Mouse (Mus musculus) heart, embryonic 11.5 days (tissue): ENCODE data around the gene Ddx20. TPM values are rescaled to one million over a fixed set of nuclear protein-coding genes. Genes with fewer than 3 reads are reported as not detected.
A peak's percentile ranks its signal among the peaks of the same experiment; 100 is the strongest.
"Not testable (repeated sequence)": the region's sequence is repeated elsewhere in the genome, so short reads cannot be mapped to it uniquely, and the experiment has no call there.

Source experiments
- ATAC-seq: fragments of 200-750 bp; cut with Nextera tagmentation; replicated peaks from 2 replicates; pipeline ENCODE4 v1.8.0; 2017; ENCODE audit warnings: moderate library complexity; ENCODE audit not compliant: insufficient number of reproducible peaks, low FRiP score, low TSS enrichment
- H3K27ac ChIP-seq: fragments of 300-500 bp; sonication (generic); 2 replicates; pipeline ENCODE4 v1.5.1; 2014; ENCODE audit warnings: mild to moderate bottlenecking, low read depth, low read length
- H3K27me3 ChIP-seq: fragments of 300-500 bp; sonication (generic); 2 replicates; pipeline ENCODE4 v1.6.1; 2014; ENCODE audit warnings: mild to moderate bottlenecking, low read length, mixed read lengths; ENCODE audit not compliant: control insufficient read depth, insufficient read depth
- H3K36me3 ChIP-seq: fragments of 300-500 bp; sonication (generic); 2 replicates; pipeline ENCODE4 v1.6.1; 2014; ENCODE audit warnings: mild to moderate bottlenecking, low read length, moderate library complexity, mixed read lengths; ENCODE audit not compliant: control insufficient read depth, insufficient read depth
- H3K4me1 ChIP-seq: fragments of 300-500 bp; sonication (generic); 2 replicates; pipeline ENCODE4 v1.6.1; 2014; ENCODE audit warnings: low read length; ENCODE audit not compliant: control insufficient read depth, insufficient read depth
- H3K4me2 ChIP-seq: fragments of 300-500 bp; sonication (generic); 2 replicates; pipeline ENCODE4 v1.6.1; 2014; ENCODE audit warnings: mild to moderate bottlenecking, moderate library complexity
- H3K4me3 ChIP-seq: fragments of 300-500 bp; sonication (generic); 2 replicates; pipeline ENCODE4 v1.5.1; 2014; ENCODE audit warnings: low read depth, low read length
- H3K9ac ChIP-seq: fragments of 300-500 bp; sonication (generic); 2 replicates; pipeline ENCODE4 v1.6.1; 2014; ENCODE audit warnings: mild to moderate bottlenecking, low read depth, low read length, moderate library complexity
- H3K9me3 ChIP-seq: fragments of 300-500 bp; sonication (generic); replicated peaks from 2 replicates; pipeline ENCODE4 v1.6.1; 2016; ENCODE audit warnings: low read length; ENCODE audit not compliant: control insufficient read depth
- WGBS: fragments of 180-500 bp; shearing (Covaris S2); extraction: QIAGEN DNeasy Blood & Tissue Kit; methylation state at CpG from one replicate; pipeline ENCODE4 v1.1.7; 2014; ENCODE audit not compliant: insufficient replicate concordance; 5-methylcytosine and 5-hydroxymethylcytosine counted together
- polyA plus RNA-seq: library from polyadenylated mRNA; unstranded; fragments of >200 nt; fragmentation: Nextera tagmentation; extraction: Ambion mirVana; gene quantifications from 2 replicates; pipeline ENCODE4 v1.2.1, GENCODE M21; 2014

The Ddx20 gene
- polyA plus RNA-seq, 1 experiment from 2014 or later, result 23.6 TPM

GRCm38 (mm10) chr3:105703571-105703970 is 16.2 kb upstream of the Ddx20 start:
- Histone ChIP-seq H3K36me3 (no peaks in the 10 kb centered on the region), H3K27ac (no peak overlapping the region), H3K4me1 (peaks cover 40% of the 10 kb centered on the region), H3K27me3 (peaks cover 9% of the 10 kb centered on the region; the same call in 1 of the 2 replicates), H3K4me3 (no peak overlapping the region), H3K9ac (no peak overlapping the region), H3K9me3 (no peaks in the 10 kb centered on the region), H3K4me2 (0 out of 2 replicates have a peak overlapping the region, but pooled peaks have one; percentile 22)
- no peak for ATAC-seq
- 56% methylated on average over 6 of the region's 6 CpGs for WGBS

GRCm38 (mm10) chr3:105701399-105701798 is 14.0 kb upstream of the Ddx20 start:
- Histone ChIP-seq H3K27ac (peak overlapping the region; percentile 60; the same call in 1 of the 2 replicates), H3K4me2 (peak overlapping the region; percentile 48), H3K36me3 (no peaks in the 10 kb centered on the region), H3K9ac (0 out of 2 replicates have a peak overlapping the region, but pooled peaks have one; percentile 29), H3K4me3 (no peak overlapping the region), H3K27me3 (peaks cover 6% of the 10 kb centered on the region; the same call in 1 of the 2 replicates), H3K9me3 (no peaks in the 10 kb centered on the region), H3K4me1 (peaks cover 39% of the 10 kb centered on the region)
- ATAC-seq, result no peak
- 18% methylated on average over 5 of the region's 5 CpGs for WGBS

DNA sequence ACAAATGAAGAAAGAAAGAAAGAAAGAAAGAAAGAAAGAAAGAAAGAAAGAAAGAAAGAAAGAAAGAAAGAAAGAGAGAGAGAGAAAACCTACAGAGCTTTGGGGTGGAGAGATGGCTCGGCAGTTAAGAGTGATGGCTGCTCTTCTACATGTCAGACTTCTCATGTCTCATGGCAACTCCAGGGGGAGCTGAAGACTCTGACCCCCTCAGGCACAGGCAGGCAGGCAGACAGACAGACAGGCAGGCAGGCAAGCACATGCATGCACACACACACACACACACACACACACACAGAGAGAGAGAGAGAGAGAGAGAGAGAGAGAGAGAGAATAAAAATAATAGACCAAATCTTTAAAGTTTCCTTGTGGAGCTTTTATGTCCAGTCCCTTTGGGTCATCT is 13.4 kb upstream of the Ddx20 start:
- not testable (repeated sequence) for H3K27ac ChIP-seq, H3K27me3 ChIP-seq, H3K36me3 ChIP-seq, ATAC-seq, H3K9me3 ChIP-seq, H3K4me3 ChIP-seq
- Histone ChIP-seq H3K4me1 (peaks cover 37% of the 10 kb centered on the region), H3K4me2 (peak overlapping the region; percentile 48), H3K9ac (0 out of 2 replicates have a peak overlapping the region, but pooled peaks have one; percentile 29)
- WGBS, result 29% methylated on average over 1 of the region's 1 CpGs

DNA sequence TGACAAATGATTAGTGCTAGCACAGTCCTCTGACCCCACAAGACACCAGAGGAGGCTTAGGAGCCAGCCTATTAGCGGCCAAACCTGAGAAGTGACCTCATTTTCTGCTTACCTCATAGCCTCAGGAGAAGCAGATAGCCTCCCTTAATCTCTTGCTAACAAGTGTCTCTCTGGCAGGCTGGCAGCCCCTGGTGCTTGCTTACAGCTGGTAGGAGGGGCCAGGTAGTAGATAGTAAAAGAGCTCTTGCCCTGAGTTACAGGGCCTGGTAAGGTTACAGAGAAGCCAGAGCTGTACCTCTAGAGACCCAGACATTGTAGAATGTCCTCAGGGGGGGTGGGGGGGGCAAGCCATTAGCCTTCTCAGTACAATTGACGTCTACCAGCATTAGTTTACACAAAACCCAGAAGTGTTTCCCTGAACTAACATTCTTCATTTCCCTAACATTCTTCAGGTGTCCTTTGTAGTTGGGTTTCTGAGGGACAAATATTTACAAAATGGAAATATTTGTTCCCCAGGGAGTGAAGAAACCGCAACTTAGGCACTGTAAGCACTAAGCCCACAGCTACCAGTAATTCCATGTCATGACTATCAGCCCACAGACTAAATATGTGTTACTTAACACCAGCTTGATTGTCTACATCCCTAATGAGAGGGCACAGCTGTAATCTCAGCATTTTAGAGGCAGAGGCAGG is 12.0 kb upstream of the Ddx20 start:
- 0 out of 2 replicates have a peak, but pooled peaks cover 2% of the 10 kb centered on the region for H3K27me3 ChIP-seq
- H3K27ac ChIP-seq, result peak overlapping the region; percentile 36; the same call in 1 of the 2 replicates
- no peaks in the 10 kb centered on the region for H3K36me3 ChIP-seq
- H3K4me2 ChIP-seq, result no peak overlapping the region
- H3K9ac ChIP-seq, result no peak overlapping the region
- no peak overlapping the region for H3K4me3 ChIP-seq
- peaks cover 40% of the 10 kb centered on the region for H3K4me1 ChIP-seq
- WGBS, result 34% methylated on average over 3 of the region's 3 CpGs
- H3K9me3 ChIP-seq, result no peaks in the 10 kb centered on the region
- ATAC-seq, result peak; percentile 52

DNA sequence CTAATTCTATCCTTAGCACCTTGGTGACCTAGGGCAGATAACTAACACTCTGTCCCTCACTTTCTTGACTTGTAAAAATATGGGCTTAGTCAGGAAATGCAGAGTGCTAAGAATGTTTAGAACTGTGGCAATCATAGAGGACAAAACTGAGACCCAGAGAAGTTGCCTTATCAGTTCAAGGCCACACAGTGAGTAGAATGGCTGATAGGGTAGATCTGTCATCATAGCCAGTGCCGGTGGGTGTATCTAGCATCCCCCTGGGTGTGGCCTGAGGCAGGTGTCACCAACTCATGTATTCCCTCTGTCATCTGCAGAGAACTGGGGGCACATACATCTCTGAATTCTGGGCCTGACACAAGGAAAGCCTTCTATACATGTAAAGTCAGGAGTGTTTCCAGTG is 10.9 kb upstream of the Ddx20 start:
- H3K9ac ChIP-seq, result no peak overlapping the region

DNA sequence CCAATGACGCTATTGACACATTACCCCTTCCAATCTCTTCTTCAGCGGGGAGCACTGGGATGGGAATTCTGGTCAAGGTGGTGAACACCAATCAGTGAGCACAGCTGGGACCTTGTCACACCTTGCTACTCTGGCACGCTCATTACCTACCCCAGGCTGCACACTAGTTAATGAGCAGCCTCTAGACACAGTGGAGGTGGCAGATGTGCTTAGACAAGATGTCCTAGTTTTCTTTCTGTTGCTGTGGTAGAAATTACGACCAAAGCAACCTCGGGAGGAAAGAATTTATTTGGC is 9.7 kb upstream of the Ddx20 start:
- Histone ChIP-seq H3K4me3 (no peak overlapping the region), H3K9me3 (no peaks in the 10 kb centered on the region), H3K9ac (no peak overlapping the region), H3K4me2 (no peak overlapping the region), H3K27ac (no peak overlapping the region), H3K4me1 (peaks cover 37% of the 10 kb centered on the region), H3K27me3 (peaks cover 11% of the 10 kb centered on the region; the same call in 1 of the 2 replicates), H3K36me3 (no peaks in the 10 kb centered on the region)
- no peak for ATAC-seq
- 69% methylated on average over 5 of the region's 5 CpGs for WGBS

More for the DNA sequence above, 10.9 kb upstream of the Ddx20 start:
- Histone ChIP-seq H3K9me3 (no peaks in the 10 kb centered on the region), H3K4me1 (peaks cover 37% of the 10 kb centered on the region), H3K36me3 (no peaks in the 10 kb centered on the region), H3K27me3 (peaks cover 8% of the 10 kb centered on the region; the same call in 1 of the 2 replicates), H3K4me2 (no peak overlapping the region), H3K27ac (no peak overlapping the region), H3K4me3 (no peak overlapping the region)
- WGBS, result 38% methylated on average over 1 of the region's 1 CpGs
- no peak for ATAC-seq

DNA sequence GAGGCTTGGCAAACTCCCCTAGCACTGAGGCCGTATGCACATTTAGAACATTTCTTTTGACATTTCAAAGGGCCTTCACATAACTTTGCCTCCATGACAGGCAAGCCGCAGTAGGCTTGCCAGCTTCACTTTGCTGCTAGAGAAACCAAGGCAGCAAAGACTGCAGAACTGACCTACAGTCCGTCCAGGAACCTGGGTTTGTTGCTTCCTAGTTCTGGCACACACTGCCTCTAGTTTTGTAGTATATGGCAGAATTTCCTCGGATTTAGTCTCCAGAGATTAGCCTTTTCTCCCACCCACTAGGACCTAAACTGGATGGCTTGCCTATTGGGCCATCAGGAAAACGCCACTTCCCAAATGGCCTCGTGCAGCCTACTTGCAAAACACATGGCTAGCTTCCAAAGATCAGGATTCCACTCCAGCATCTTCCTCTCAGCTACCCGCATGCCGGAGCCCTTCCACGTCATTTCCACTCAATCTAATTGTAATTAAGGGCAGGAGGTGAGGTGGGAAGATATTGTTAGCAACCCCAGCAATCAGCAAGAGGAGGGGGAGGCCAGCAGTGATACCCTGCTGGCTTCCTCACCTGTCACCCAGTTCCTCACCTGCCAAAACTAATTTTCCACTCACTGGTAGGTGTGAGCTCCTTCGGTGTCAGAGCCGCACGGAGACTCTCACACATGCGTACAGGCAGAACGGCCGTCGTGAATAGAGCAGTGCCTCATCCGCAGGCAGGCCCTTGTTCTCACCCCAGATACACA is 9.2 kb upstream of the Ddx20 start:
- 60% methylated on average over 17 of the region's 17 CpGs for WGBS
- Histone ChIP-seq H3K4me1 (peaks cover 34% of the 10 kb centered on the region), H3K27ac (peak overlapping the region; percentile 92), H3K9ac (peak overlapping the region; percentile 25; the same call in 1 of the 2 replicates), H3K4me3 (no peak overlapping the region), H3K36me3 (no peaks in the 10 kb centered on the region), H3K9me3 (no peaks in the 10 kb centered on the region), H3K27me3 (peaks cover 11% of the 10 kb centered on the region; the same call in 1 of the 2 replicates), H3K4me2 (peak overlapping the region; percentile 51)
- ATAC-seq, result no peak

GRCm38 (mm10) chr3:105695476-105696386 is 8.4 kb upstream of the Ddx20 start:
- peak overlapping the region; percentile 92 for H3K27ac ChIP-seq

More at GRCm38 (mm10) chr3:105695476-105696386, 8.4 kb upstream of the Ddx20 start:
- H3K9me3 ChIP-seq, result no peaks in the 10 kb centered on the region
- H3K4me1 ChIP-seq, result peaks cover 29% of the 10 kb centered on the region
- H3K4me2 ChIP-seq, result peak overlapping the region; percentile 51
- ATAC-seq, result peak; percentile 69; the same call in 1 of the 2 replicates
- H3K36me3 ChIP-seq, result no peaks in the 10 kb centered on the region
- peaks cover 11% of the 10 kb centered on the region; the same call in 1 of the 2 replicates for H3K27me3 ChIP-seq
- peak overlapping the region; percentile 68 for H3K9ac ChIP-seq
- WGBS, result 29% methylated on average over 20 of the region's 20 CpGs
- H3K4me3 ChIP-seq, result peak overlapping the region; percentile 11; the same call in 1 of the 2 replicates
